Mouse (Mus musculus) C2C12 (cell line): ENCODE measurements at regions not wholly inside any gene's neighbourhood (a gene's known extent, or its start where the extent isn't known, plus 50 kb on each side); places are given as distances from the start of the nearest gene placed in this dataset.

ENCODE experiments used
- CEBPB ChIP-seq: IDR thresholded peaks from one replicate; pipeline ENCODE4 v1.6.1; 2011; ENCODE audit warnings: low read depth, mild to moderate bottlenecking, control low read depth, moderate library complexity
- CTCF ChIP-seq: IDR thresholded peaks from one replicate; pipeline ENCODE4 v1.5.1; 2011; ENCODE audit not compliant: control insufficient read depth, insufficient read depth, insufficient read length
- FOSL1 ChIP-seq: IDR thresholded peaks from one replicate; pipeline ENCODE4 v1.8.0; 2011; ENCODE audit warnings: mild to moderate bottlenecking, low read length; ENCODE audit not compliant: poor library complexity, insufficient read depth, severe bottlenecking
- MYOG ChIP-seq: IDR thresholded peaks from one replicate; pipeline ENCODE4 v1.6.1; 2011; ENCODE audit not compliant: control insufficient read depth, insufficient read length; ENCODE audit errors: extremely low read depth
- USF1 ChIP-seq: IDR thresholded peaks from one replicate; pipeline ENCODE4 v1.6.1; 2011; ENCODE audit warnings: low read depth, mild to moderate bottlenecking, control low read depth, moderate library complexity

GRCm38 (mm10) chr10:19485537-19486135, 106.1 kb upstream of the Ifngr1 start:
- TF ChIP-seq CTCF (no peak), USF1 (no peak), CEBPB (no peak), MYOG (no peak), FOSL1 (no peak)
